Mouse (Mus musculus) ZHBTc4 (cell line): ENCODE measurements around the gene Garnl3.
A peak's percentile ranks its signal among the peaks of the same experiment; 100 is the strongest.

Experiments
- DNase-seq: peaks from one replicate; pipeline ENCODE4 v3.0.0-alpha.2; 2011; ENCODE audit warnings: low read depth, low spot score

Gene Garnl3

GRCm38 (mm10) chr2:33025040-33025439 lies 106.4 kb downstream of the Garnl3 start:
- peak; percentile 54 for DNase-seq

- no peak for DNase-seq
These were observed 106.9 kb downstream of the Garnl3 start for GRCm38 (mm10) chr2:33024564-33024963.

- no peak for DNase-seq
These were observed 108.6 kb downstream of the Garnl3 start for GRCm38 (mm10) chr2:33022846-33023245.

GRCm38 (mm10) chr2:33018026-33018425 lies 113.4 kb downstream of the Garnl3 start:
- DNase-seq = peak; percentile 58

GRCm38 (mm10) chr2:33017191-33017590 lies 114.3 kb downstream of the Garnl3 start:
- DNase-seq = no peak

GRCm38 (mm10) chr2:33014877-33015276 lies 116.6 kb downstream of the Garnl3 start:
- DNase-seq = no peak

- DNase-seq = peak; percentile 34
These were observed 122.4 kb downstream of the Garnl3 start for GRCm38 (mm10) chr2:33009055-33009454.

GRCm38 (mm10) chr2:33005041-33005440 lies 126.4 kb downstream of the Garnl3 start:
- no peak for DNase-seq

GRCm38 (mm10) chr2:33002144-33002543 lies 129.3 kb downstream of the Garnl3 start:
- DNase-seq = no peak

- no peak for DNase-seq
These were observed 131.7 kb downstream of the Garnl3 start for GRCm38 (mm10) chr2:32999752-33000151.

- DNase-seq = no peak
These were observed 133.7 kb downstream of the Garnl3 start for GRCm38 (mm10) chr2:32997792-32998191.

- no peak for DNase-seq
These were observed 134.4 kb downstream of the Garnl3 start for GRCm38 (mm10) chr2:32997081-32997480.

- DNase-seq = no peak
These were observed 139.3 kb downstream of the Garnl3 start for GRCm38 (mm10) chr2:32992130-32992529.

GRCm38 (mm10) chr2:32990167-32990832 lies 141.2 kb downstream of the Garnl3 start:
- peak; percentile 71 for DNase-seq

GRCm38 (mm10) chr2:32989376-32989775 lies 142.1 kb downstream of the Garnl3 start:
- no peak for DNase-seq

GRCm38 (mm10) chr2:32985844-32986243 lies 145.6 kb downstream of the Garnl3 start:
- DNase-seq = no peak

GRCm38 (mm10) chr2:32983617-32984016 lies 147.8 kb downstream of the Garnl3 start:
- DNase-seq = no peak

GRCm38 (mm10) chr2:32982700-32983099 lies 148.8 kb downstream of the Garnl3 start:
- peak; percentile 64 for DNase-seq

- peak; percentile 97 for DNase-seq
These were observed 149.7 kb downstream of the Garnl3 start, which contains the start of gene Slc2a8 for GRCm38 (mm10) chr2:32981725-32982271. Gene Slc2a8, minus strand, starts transcription at chr2:32982083.

GRCm38 (mm10) chr2:32981281-32981680 lies 150.2 kb downstream of the Garnl3 start:
- DNase-seq = no peak

GRCm38 (mm10) chr2:32979675-32980074 lies 151.8 kb downstream of the Garnl3 start:
- DNase-seq = no peak

GRCm38 (mm10) chr2:32978675-32979074 lies 152.8 kb downstream of the Garnl3 start:
- DNase-seq = no peak

GRCm38 (mm10) chr2:32977114-32977513 lies 154.3 kb downstream of the Garnl3 start:
- no peak for DNase-seq
